Mouse (Mus musculus) kidney, embryonic 16.5 days (tissue): ENCODE results near the gene Gm36028. TPM values are rescaled to one million over a fixed set of nuclear protein-coding genes. Genes with fewer than 3 reads are reported as not detected.

Experiments used
- ATAC-seq: fragments of 200-750 bp; cut with Nextera tagmentation; 2 replicates; pipeline ENCODE4 v1.8.0; 2017; ENCODE audit warnings: moderate TSS enrichment; ENCODE audit not compliant: low FRiP score, low TSS enrichment
- H3K27ac ChIP-seq: fragments of 300-500 bp; sonication (generic); 2 replicates; pipeline ENCODE4 v1.5.1; 2014; ENCODE audit warnings: low read length
- H3K27me3 ChIP-seq: fragments of 300-500 bp; sonication (generic); 2 replicates; pipeline ENCODE4 v1.6.1; 2014; ENCODE audit warnings: low read length, control low read depth, mixed read lengths; ENCODE audit not compliant: insufficient read depth
- H3K36me3 ChIP-seq: fragments of 300-500 bp; sonication (generic); 2 replicates; pipeline ENCODE4 v1.6.1; 2014; ENCODE audit warnings: low read length, control low read depth, mixed read lengths; ENCODE audit not compliant: insufficient read depth
- H3K4me1 ChIP-seq: fragments of 300-500 bp; sonication (generic); 2 replicates; pipeline ENCODE4 v1.6.1; 2014; ENCODE audit warnings: low read length, control low read depth, mixed read lengths; ENCODE audit not compliant: insufficient read depth
- H3K4me2 ChIP-seq: fragments of 300-500 bp; sonication (generic); replicated peaks from 2 replicates; pipeline ENCODE4 v1.6.1; 2014; ENCODE audit warnings: low read depth, low read length
- H3K4me3 ChIP-seq: fragments of 300-500 bp; sonication (generic); 2 replicates; pipeline ENCODE4 v1.5.1; 2014; ENCODE audit warnings: mild to moderate bottlenecking, low read length
- H3K9ac ChIP-seq: fragments of 300-500 bp; sonication (generic); replicated peaks from 2 replicates; pipeline ENCODE4 v1.6.1; 2014; ENCODE audit warnings: low read length
- H3K9me3 ChIP-seq: fragments of 300-500 bp; sonication (generic); 2 replicates; pipeline ENCODE4 v1.6.1; 2016; ENCODE audit warnings: low read length, control low read depth
- WGBS: fragments of 180-500 bp; shearing (Covaris S2); extraction: QIAGEN DNeasy Blood & Tissue Kit; methylation state at CpG from one replicate; pipeline ENCODE4 v1.1.7; 2014; 5-methylcytosine and 5-hydroxymethylcytosine counted together
- polyA plus RNA-seq: library from polyadenylated mRNA; unstranded; fragments of >200 nt; fragmentation: Nextera tagmentation; extraction: Ambion mirVana; gene quantifications from 2 replicates; pipeline ENCODE4 v1.2.1, GENCODE M21; 2015

The Gm36028 gene
- polyA plus RNA-seq, 1 experiment from 2014 or later = 0.67 TPM

- H3K4me3 ChIP-seq = no peak overlapping the region
- H3K9ac ChIP-seq = no peak overlapping the region
- H3K27ac ChIP-seq = no peak overlapping the region
- WGBS = 77% methylated on average over 3 of the region's 3 CpGs
- no peaks in the 10 kb centered on the region for H3K36me3 ChIP-seq
- ATAC-seq = no peak
- peaks cover 9% of the 10 kb centered on the region for H3K4me1 ChIP-seq
- H3K4me2 ChIP-seq = no peak overlapping the region
- no peaks in the 10 kb centered on the region for H3K9me3 ChIP-seq
- H3K27me3 ChIP-seq = no peaks in the 10 kb centered on the region
These were observed 13.9 kb downstream of the Gm36028 start for GRCm38 (mm10) chr16:37847081-37847480.

DNA sequence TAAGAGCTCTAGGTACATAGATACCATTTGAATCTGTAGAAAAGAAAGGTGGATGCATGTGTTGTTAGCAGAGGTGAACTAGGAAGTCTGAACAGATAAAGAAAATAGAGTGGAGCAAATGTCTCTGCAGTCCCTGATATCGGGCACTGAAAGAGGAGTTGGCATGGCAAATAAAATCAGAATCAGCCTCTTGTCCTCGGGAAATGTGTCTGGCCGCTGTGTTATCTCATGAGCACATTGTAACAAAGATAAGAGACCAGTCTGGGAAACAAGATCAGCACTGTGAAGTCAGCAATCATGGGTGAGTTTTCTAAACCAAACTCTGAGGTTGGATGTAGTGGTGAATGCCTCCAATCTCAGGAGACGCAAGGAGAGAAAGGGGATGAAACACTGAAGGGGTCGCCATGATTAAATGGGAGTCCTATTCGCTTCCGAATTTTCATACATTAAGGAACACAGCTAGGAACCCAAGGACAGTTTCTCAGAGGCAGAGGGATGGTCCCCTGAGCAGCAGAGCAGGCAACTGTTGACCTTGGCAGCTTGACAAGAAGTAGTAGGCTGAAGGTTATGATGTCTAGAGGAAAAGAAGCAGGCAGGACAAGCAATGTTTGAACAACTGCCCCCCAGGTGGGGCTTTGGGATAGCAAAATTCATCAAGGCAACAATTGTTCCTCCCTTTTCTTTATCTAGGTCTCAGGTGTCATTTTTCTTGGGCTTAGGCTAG, 15.6 kb downstream of the Gm36028 start:
- WGBS = 70% methylated on average over 7 of the region's 7 CpGs
- H3K27me3 ChIP-seq = no peaks in the 10 kb centered on the region
- H3K9ac ChIP-seq = no peak overlapping the region
- no peaks in the 10 kb centered on the region for H3K9me3 ChIP-seq
- no peak overlapping the region for H3K27ac ChIP-seq
- no peak overlapping the region for H3K4me2 ChIP-seq
- peaks cover 9% of the 10 kb centered on the region for H3K4me1 ChIP-seq
- no peak for ATAC-seq
- no peak overlapping the region for H3K4me3 ChIP-seq
- H3K36me3 ChIP-seq = no peaks in the 10 kb centered on the region

DNA sequence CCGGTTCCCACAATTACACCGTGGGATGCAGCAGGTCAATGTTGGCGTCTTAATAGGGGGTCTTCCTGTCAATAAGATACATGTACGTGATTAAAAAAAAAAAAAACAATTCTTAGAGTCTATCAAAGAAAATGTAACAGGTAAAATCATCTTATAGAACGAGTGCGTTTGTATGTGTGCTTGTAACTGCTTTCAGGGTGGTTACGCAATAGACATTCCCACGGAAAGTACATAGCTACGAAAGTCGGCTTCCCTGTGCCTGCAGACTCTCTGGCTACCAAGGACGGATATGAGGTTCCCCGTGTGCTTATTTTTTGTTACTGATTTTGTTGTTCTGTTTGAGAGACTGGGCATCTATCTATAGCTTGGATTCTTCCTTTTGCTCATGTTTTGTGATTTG, 17.2 kb downstream of the Gm36028 start:
- no peaks in the 10 kb centered on the region for H3K36me3 ChIP-seq
- H3K4me3 ChIP-seq = no peak overlapping the region
- H3K9ac ChIP-seq = no peak overlapping the region
- no peaks in the 10 kb centered on the region for H3K27me3 ChIP-seq
- peaks cover 9% of the 10 kb centered on the region for H3K4me1 ChIP-seq
- no peaks in the 10 kb centered on the region for H3K9me3 ChIP-seq
- H3K4me2 ChIP-seq = no peak overlapping the region
- H3K27ac ChIP-seq = no peak overlapping the region
- 89% methylated on average over 12 of the region's 12 CpGs for WGBS
- no peak for ATAC-seq

DNA sequence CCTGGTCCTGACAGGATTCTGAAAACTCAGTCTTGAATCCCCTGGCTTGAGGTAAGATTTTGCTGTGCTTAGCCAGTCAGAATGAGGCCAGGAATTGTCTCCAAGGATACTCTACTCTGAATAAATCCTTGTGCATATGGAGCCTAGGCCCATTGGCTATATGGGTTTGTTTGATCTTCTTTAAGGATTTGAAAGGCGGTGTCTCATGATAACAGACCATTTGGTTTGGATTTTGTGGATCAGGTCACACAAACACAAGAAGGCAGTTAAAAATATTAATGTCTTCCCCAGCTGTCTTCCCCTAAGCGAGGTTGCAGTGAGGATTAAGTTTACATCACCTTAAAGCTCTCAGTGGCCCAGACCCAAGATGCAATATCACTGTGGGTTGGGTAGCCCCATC, 18.5 kb downstream of the Gm36028 start:
- Histone ChIP-seq H3K27me3 (no peaks in the 10 kb centered on the region), H3K36me3 (no peaks in the 10 kb centered on the region), H3K9me3 (no peaks in the 10 kb centered on the region), H3K9ac (no peak overlapping the region), H3K27ac (no peak overlapping the region), H3K4me2 (no peak overlapping the region), H3K4me3 (no peak overlapping the region), H3K4me1 (peaks cover 9% of the 10 kb centered on the region)
- 45% methylated on average over 2 of the region's 2 CpGs for WGBS
- no peak for ATAC-seq

- Histone ChIP-seq H3K9me3 (no peaks in the 10 kb centered on the region), H3K4me1 (no peaks in the 10 kb centered on the region), H3K4me2 (no peak overlapping the region), H3K4me3 (no peak overlapping the region), H3K27me3 (no peaks in the 10 kb centered on the region), H3K36me3 (peaks cover 30% of the 10 kb centered on the region), H3K9ac (no peak overlapping the region), H3K27ac (no peak overlapping the region)
- 50% methylated on average over 3 of the region's 3 CpGs for WGBS
- no peak for ATAC-seq
These were observed 23.4 kb downstream of the Gm36028 start for GRCm38 (mm10) chr16:37837571-37837970.

DNA sequence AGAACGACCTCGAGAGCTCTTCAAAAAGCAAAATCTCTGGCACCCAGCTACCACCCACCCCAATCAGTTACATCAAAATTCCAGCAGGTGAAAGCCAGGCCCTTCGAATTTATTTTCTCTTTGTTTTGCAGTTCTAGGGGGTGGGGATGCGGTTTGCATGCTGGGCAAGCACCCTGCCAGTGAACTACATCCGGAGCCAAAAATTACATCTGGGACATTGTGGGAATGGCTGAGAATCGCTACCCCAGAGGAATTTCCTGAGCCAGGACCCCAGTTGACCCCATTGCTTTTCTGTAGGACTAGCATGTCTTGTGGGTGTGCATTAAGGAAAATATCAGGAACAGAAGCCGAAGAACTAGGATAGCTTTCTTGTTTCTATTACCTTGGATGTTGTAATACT, 29.9 kb downstream of the Gm36028 start:
- 67% methylated on average over 7 of the region's 7 CpGs for WGBS
- Histone ChIP-seq H3K27me3 (no peaks in the 10 kb centered on the region), H3K9ac (no peak overlapping the region), H3K9me3 (no peaks in the 10 kb centered on the region), H3K36me3 (peaks cover 88% of the 10 kb centered on the region), H3K4me3 (no peak overlapping the region), H3K4me1 (no peaks in the 10 kb centered on the region), H3K27ac (no peak overlapping the region), H3K4me2 (no peak overlapping the region)
- no peak for ATAC-seq

DNA sequence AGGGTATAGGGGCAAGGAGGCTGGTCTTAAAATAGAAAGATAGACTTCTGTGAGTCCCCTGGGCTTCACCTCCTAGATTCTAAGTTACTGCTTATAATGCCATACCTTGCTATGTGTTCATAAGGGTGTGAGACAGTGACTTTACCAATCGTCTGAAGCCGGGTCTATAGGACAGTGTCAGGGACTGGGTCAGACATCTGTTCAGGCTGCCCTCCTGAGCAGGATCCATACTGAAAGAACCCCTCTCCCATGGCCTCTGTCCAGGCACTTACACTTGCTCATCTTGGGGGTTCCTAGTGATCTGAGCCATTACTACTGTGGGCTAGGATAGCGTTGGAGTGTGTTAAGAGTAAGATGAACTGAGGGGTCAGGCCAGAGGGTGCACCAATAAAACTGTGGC, 34.7 kb downstream of the Gm36028 start:
- 86% methylated on average over 3 of the region's 3 CpGs for WGBS

DNA sequence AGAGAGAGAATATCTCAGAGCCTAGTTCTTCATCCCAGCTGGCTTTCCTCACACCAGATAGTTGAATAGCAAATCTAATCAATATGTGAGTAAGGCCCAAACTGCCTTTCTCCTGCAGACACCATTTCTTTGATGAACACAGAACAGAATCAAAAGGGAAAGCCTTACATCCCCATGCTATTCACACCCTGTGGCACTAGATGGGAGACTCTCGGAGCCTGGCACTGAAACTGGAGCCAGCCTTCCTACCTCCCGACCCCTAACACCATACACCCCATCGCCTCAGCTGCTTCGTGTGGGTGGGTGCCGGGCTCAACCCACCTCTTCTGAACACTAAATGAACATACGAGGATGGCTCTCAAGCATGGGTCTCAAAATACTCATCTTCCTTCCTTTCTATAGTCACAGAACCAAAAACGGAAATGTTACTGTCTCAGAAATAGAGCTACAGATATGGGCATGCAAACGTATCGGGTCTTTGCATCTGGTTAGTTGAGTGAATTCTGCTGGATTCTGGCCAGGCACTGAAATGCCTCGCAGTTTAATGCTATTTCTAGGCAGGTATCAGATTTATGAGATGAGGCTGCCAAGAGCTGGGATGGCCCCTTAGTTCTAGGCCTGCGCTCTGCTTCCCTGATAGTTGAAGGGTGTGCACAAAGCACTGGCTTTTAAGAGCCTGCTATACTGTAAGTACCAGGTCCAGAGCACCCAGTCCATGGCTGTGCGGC, 36.0 kb downstream of the Gm36028 start:
- Histone ChIP-seq H3K4me1 (no peaks in the 10 kb centered on the region), H3K27ac (no peak overlapping the region), H3K4me3 (no peak overlapping the region), H3K4me2 (no peak overlapping the region), H3K36me3 (peaks cover 90% of the 10 kb centered on the region), H3K27me3 (no peaks in the 10 kb centered on the region), H3K9ac (no peak overlapping the region), H3K9me3 (no peaks in the 10 kb centered on the region)
- 85% methylated on average over 12 of the region's 12 CpGs for WGBS
- no peak for ATAC-seq

More for the DNA sequence above, 34.7 kb downstream of the Gm36028 start:
- Histone ChIP-seq H3K9me3 (no peaks in the 10 kb centered on the region), H3K4me2 (no peak overlapping the region), H3K9ac (no peak overlapping the region), H3K27me3 (no peaks in the 10 kb centered on the region), H3K4me1 (no peaks in the 10 kb centered on the region), H3K36me3 (peaks cover 91% of the 10 kb centered on the region), H3K27ac (no peak overlapping the region), H3K4me3 (no peak overlapping the region)
- ATAC-seq = no peak

- WGBS = 75% methylated on average over 5 of the region's 5 CpGs
- H3K9me3 ChIP-seq = no peaks in the 10 kb centered on the region
- no peak for ATAC-seq
- no peak overlapping the region for H3K9ac ChIP-seq
- H3K4me3 ChIP-seq = no peak overlapping the region
- H3K27ac ChIP-seq = no peak overlapping the region
- no peaks in the 10 kb centered on the region for H3K4me1 ChIP-seq
- H3K4me2 ChIP-seq = no peak overlapping the region
- no peaks in the 10 kb centered on the region for H3K27me3 ChIP-seq
- H3K36me3 ChIP-seq = peaks cover 85% of the 10 kb centered on the region
These were observed 37.0 kb downstream of the Gm36028 start for GRCm38 (mm10) chr16:37823949-37824348.

GRCm38 (mm10) chr16:37817986-37818385, 43.0 kb downstream of the Gm36028 start:
- Histone ChIP-seq H3K27ac (no peak overlapping the region), H3K27me3 (no peaks in the 10 kb centered on the region), H3K4me3 (no peak overlapping the region), H3K4me1 (peaks cover 16% of the 10 kb centered on the region), H3K9me3 (no peaks in the 10 kb centered on the region), H3K9ac (no peak overlapping the region), H3K36me3 (peaks cover 59% of the 10 kb centered on the region), H3K4me2 (no peak overlapping the region)
- ATAC-seq = no peak
- WGBS = 81% methylated on average over 4 of the region's 4 CpGs
